Mouse (Mus musculus): ENCODE data around the gene Gapdhs. TPM values are rescaled to one million over a fixed set of nuclear protein-coding genes. Genes with fewer than 3 reads are reported as not detected.

The Gapdhs gene
- polyA plus RNA-seq, 1 experiment = not detected

DNA sequence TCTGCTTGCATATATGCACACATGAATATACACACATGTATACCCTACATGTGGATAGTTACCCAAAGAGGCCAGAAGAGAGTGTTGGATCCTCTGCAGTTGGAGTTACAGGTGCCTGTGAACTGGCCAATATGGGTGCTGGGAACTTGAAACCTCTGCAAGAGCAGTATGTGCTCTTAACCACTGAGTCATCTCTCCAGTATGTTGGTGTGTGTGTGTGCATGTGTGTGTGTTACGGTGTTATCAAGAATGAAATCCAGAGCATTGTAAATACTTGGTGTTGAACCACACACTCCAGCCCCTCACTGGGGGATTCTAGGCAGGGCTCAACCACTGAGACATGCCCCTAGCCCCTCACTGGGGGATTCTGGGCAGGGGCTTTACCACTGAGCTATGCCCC lies 36.0 kb downstream of the Gapdhs start:
- DNase-seq (ENCODE audit: low read depth) = no peak
- TF ChIP-seq CTCF (IDR thresholded peaks at IDR 0.05; ENCODE audit: borderline replicate concordance, extremely low read depth, insufficient read depth, insufficient read length) = no peak
- TF ChIP-seq POLR2A (IDR thresholded peaks at IDR 0.05; ENCODE audit: borderline replicate concordance, extremely low read depth, insufficient read depth, insufficient read length, poor library complexity, severe bottlenecking) = no peak

DNA sequence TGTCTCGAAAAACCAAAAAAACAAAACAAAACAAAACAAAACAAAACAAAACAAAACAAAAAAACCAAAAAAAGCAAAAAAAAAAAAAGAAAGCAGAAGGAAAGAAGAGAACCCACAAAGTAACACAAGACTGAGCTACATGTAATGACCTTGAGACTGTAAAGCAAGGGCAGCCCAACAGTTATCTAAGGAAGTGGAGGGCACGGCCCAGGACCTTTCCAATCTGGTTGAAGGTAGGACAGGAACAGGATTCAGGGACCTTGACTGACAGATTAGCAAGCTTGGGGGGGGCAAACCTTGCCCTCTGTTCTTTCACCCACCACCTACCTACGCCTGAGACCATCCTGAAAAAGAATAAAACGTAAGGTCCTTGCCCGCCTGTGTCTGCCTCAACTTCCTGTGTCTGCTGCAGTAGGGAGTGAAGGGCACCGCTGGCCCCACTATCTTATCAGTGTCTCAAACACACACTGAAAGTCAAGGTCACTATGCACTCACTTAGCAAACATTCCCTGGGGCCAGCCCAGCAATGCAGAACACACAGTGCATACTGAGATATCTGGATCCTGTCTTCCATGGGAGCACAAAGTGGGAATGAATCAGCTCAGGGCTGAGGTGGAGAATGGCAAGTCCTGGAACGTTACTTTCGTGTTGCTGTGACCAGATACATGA lies 37.1 kb downstream of the Gapdhs start:
- no peak for DNase-seq (ENCODE audit: low read depth)
- TF ChIP-seq CTCF (IDR thresholded peaks at IDR 0.05; ENCODE audit: borderline replicate concordance, extremely low read depth, insufficient read depth, insufficient read length) = no peak
- no peak for TF ChIP-seq POLR2A (IDR thresholded peaks at IDR 0.05; ENCODE audit: borderline replicate concordance, extremely low read depth, insufficient read depth, insufficient read length, poor library complexity, severe bottlenecking)

DNA sequence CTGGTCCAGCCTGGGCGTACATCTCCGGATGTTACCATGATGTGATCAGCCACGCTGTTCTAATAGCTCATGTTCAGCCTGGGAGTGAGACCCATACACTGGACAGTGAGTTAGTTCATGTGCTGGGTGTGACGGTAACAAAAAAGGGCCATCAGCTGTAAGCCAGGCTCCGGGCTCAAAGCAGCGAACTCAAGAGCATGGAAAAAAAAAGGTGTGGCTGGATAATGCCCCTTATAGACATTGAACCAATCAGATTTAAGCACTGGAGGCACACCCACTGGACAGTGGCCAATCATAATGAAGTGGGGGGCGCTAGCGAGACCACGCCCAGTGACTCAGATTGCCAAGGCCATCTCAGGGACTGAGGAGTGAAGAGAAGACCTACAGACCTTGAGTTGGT lies 44.9 kb downstream of the Gapdhs start, which contains the start of gene 2200002J24Rik:
Gene 2200002J24Rik, plus strand, starts transcription at position 338 of the 400 bp plus-strand sequence.
- TF ChIP-seq CTCF (IDR thresholded peaks at IDR 0.05; ENCODE audit: borderline replicate concordance, extremely low read depth, insufficient read depth, insufficient read length) = no peak
- no peak for TF ChIP-seq POLR2A (IDR thresholded peaks at IDR 0.05; ENCODE audit: borderline replicate concordance, extremely low read depth, insufficient read depth, insufficient read length, poor library complexity, severe bottlenecking)
- peak; percentile 14 for DNase-seq (ENCODE audit: low read depth)

DNA sequence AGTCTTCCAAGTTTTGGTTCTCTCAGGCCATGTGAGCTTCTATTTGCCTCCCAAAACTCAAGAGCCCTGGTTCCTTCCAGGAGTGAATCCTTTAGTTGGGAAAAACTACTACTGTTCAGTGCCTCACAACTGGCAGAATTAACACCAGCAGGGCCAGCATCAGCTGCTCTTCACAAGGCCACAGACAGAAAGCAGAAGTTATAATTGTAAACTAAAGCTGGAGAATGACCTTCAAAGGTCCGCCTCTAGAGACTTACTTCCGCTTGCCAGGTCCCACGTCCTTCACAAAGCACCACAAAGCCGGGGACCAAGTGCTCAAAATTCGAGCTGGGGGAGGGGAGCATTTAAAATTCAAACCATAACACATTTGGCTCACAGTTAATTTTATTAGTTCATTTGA lies 45.4 kb downstream of the Gapdhs start:
- DNase-seq (ENCODE audit: low read depth) = no peak
- TF ChIP-seq POLR2A (IDR thresholded peaks at IDR 0.05; ENCODE audit: borderline replicate concordance, extremely low read depth, insufficient read depth, insufficient read length, poor library complexity, severe bottlenecking) (no peak), CTCF (IDR thresholded peaks at IDR 0.05; ENCODE audit: borderline replicate concordance, extremely low read depth, insufficient read depth, insufficient read length) (no peak)

DNA sequence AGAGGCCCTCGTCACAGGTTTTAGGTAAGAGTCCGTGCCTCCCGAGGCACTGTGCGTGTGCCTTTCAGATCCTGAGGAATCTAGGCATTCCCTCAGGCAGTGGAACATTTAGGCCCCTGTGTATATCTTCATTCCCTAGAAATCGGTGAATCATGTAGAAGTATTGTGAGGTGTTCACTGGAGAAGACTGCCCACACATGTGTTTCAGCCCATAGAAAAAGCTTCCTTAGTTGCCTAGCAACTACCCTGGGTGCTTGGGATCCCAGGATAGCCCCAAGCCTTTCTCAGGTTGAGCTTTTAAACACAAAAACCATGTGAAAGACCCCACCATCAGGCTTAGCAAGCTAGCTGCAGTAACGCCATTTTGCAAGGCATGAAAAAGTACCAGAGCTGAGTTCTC lies 55.2 kb downstream of the Gapdhs start:
- no peak for DNase-seq (ENCODE audit: low read depth)

DNA sequence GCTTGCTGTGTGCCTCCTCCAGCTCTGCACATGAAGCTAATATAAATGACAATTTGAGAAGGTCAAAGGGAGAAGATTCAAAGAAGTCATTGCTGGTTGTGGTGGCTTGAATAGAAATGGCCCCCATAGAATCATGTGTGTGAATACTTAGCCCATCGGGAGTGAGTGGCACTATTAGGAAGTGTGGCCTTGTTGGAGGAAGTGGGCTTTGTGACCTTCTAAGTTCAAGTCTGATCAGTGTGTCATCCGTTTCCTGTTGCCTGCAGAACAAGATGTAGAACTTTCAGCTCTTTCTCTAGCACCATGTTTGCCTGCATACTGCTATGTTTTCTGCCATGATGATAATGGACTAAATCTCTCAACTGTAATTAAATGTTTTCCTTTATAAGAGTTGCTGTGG lies 60.1 kb downstream of the Gapdhs start:
- no peak for DNase-seq (ENCODE audit: low read depth)
- TF ChIP-seq CTCF (IDR thresholded peaks at IDR 0.05; ENCODE audit: borderline replicate concordance, extremely low read depth, insufficient read depth, insufficient read length) = no peak
- TF ChIP-seq POLR2A (IDR thresholded peaks at IDR 0.05; ENCODE audit: borderline replicate concordance, extremely low read depth, insufficient read depth, insufficient read length, poor library complexity, severe bottlenecking) = no peak

More for the DNA sequence above, 55.2 kb downstream of the Gapdhs start:
- no peak for TF ChIP-seq CTCF (IDR thresholded peaks at IDR 0.05; ENCODE audit: borderline replicate concordance, extremely low read depth, insufficient read depth, insufficient read length)
- TF ChIP-seq POLR2A (IDR thresholded peaks at IDR 0.05; ENCODE audit: borderline replicate concordance, extremely low read depth, insufficient read depth, insufficient read length, poor library complexity, severe bottlenecking) = no peak

DNA sequence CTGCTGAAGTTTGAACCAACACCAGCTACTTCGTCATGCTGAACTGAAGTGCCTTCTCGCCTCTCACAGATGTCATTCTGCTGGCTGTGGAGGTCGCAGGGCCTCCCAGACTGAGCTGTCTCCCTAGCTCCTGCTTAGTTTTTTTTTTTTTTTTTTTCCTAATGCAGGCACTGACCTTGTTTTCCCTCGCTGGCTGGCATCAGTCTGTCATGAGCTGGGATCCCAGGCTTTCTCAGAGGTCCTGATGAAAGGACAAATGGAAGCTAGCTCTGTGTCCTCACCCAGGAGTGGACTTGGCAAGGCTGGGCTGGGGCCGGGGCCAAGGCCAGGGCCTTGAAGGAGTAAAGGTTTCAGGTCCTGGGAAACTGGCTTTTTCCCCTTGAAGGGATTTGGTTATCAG lies 61.6 kb downstream of the Gapdhs start:
- DNase-seq (ENCODE audit: low read depth) = no peak
- TF ChIP-seq POLR2A (IDR thresholded peaks at IDR 0.05; ENCODE audit: borderline replicate concordance, extremely low read depth, insufficient read depth, insufficient read length, poor library complexity, severe bottlenecking) = no peak
- TF ChIP-seq CTCF (IDR thresholded peaks at IDR 0.05; ENCODE audit: borderline replicate concordance, extremely low read depth, insufficient read depth, insufficient read length) = no peak

Other genes starting within 250 kb of the Gapdhs start
- gene Arhgap33, start 208.6 kb downstream of the Gapdhs start, polyA plus RNA-seq (2012; rRNA removed) = 241 and 276 TPM in 2 replicates
- gene Hspb6, start 191.5 kb downstream of the Gapdhs start, polyA plus RNA-seq (2012; rRNA removed) = 8.4 and 8.7 TPM in 2 replicates
- 24.1 and 27.9 TPM in 2 replicates for gene Proser3, start 191.4 kb downstream of the Gapdhs start, polyA plus RNA-seq (2012; rRNA removed)
- gene Lin37, start 183.8 kb downstream of the Gapdhs start, polyA plus RNA-seq (2012; rRNA removed) = 45.1 and 53.9 TPM in 2 replicates
- gene U2af1l4, start 180.4 kb downstream of the Gapdhs start, polyA plus RNA-seq (2012; rRNA removed) = 69.3 and 95.4 TPM in 2 replicates
- gene Gm49396, start 180.3 kb downstream of the Gapdhs start, polyA plus RNA-seq (2012; rRNA removed) = 4.9 and 8.7 TPM in 2 replicates
- gene Psenen, start 180.1 kb downstream of the Gapdhs start, polyA plus RNA-seq (2012; rRNA removed) = 102 and 154 TPM in 2 replicates
- 6.5 and 8.7 TPM in 2 replicates for gene Igflr1, start 178.3 kb downstream of the Gapdhs start, polyA plus RNA-seq (2012; rRNA removed)
- gene Kmt2b, start 155.0 kb downstream of the Gapdhs start, polyA plus RNA-seq (2012; rRNA removed) = 69.7 and 72.2 TPM in 2 replicates
- 0.37 and 0.47 TPM in 2 replicates for gene Zbtb32, start 144.8 kb downstream of the Gapdhs start, polyA plus RNA-seq (2012; rRNA removed)
- gene Upk1a, start 130.8 kb downstream of the Gapdhs start, polyA plus RNA-seq (2012; rRNA removed) = 2.7 and 3.9 TPM in 2 replicates
- gene Cox6b1, start 117.5 kb downstream of the Gapdhs start, polyA plus RNA-seq (2012; rRNA removed) = 823 and 962 TPM in 2 replicates
- gene Etv2, start 107.8 kb downstream of the Gapdhs start, polyA plus RNA-seq (2012; rRNA removed) = not detected in 2 replicates
- gene Rbm42, start 93.4 kb downstream of the Gapdhs start, polyA plus RNA-seq (2012; rRNA removed) = 91.6 and 103 TPM in 2 replicates
- 21.9 and 36.6 TPM in 2 replicates for gene Haus5, start 78.7 kb downstream of the Gapdhs start, polyA plus RNA-seq (2012; rRNA removed)
- not detected in 2 replicates for gene Pmis2, start 72.1 kb downstream of the Gapdhs start, polyA plus RNA-seq (2012; rRNA removed)
- gene 2200002J24Rik, start 44.8 kb downstream of the Gapdhs start, polyA plus RNA-seq (2012; rRNA removed) = 0.32 TPM in 1 of 2 replicates, not detected in the other
- 1.7 and 2.4 TPM in 2 replicates for gene Atp4a, start 31.5 kb downstream of the Gapdhs start, polyA plus RNA-seq (2012; rRNA removed)
- 187 and 251 TPM in 2 replicates for gene Tmem147, start 14.1 kb downstream of the Gapdhs start, polyA plus RNA-seq (2012; rRNA removed)
- gene Sbsn, start 7.8 kb upstream of the Gapdhs start, polyA plus RNA-seq (2012; rRNA removed) = 5.1 and 8.8 TPM in 2 replicates
- gene Dmkn, start 20.1 kb upstream of the Gapdhs start, polyA plus RNA-seq (2012; rRNA removed) = 3.5 and 14.2 TPM in 2 replicates
- gene Krtdap, start 44.2 kb upstream of the Gapdhs start, polyA plus RNA-seq (2012; rRNA removed) = 5.6 and 30.7 TPM in 2 replicates
- gene Ffar2, start 80.1 kb upstream of the Gapdhs start, polyA plus RNA-seq (2012; rRNA removed) = 0.13 and 0.46 TPM in 2 replicates
- not detected in 2 replicates for gene Ffar3, start 112.5 kb upstream of the Gapdhs start, polyA plus RNA-seq (2012; rRNA removed)
- gene Ffar1, start 117.9 kb upstream of the Gapdhs start, polyA plus RNA-seq (2012; rRNA removed) = not detected in 2 replicates
- gene Cd22, start 136.7 kb upstream of the Gapdhs start, polyA plus RNA-seq (2012; rRNA removed) = 0.05 TPM in 1 of 2 replicates, not detected in the other
- gene Mag, start 171.2 kb upstream of the Gapdhs start, polyA plus RNA-seq (2012; rRNA removed) = 2.1 and 2.2 TPM in 2 replicates
- gene Hamp2, start 181.0 kb upstream of the Gapdhs start, polyA plus RNA-seq (2012; rRNA removed) = not detected in 2 replicates
- gene Hamp, start 200.4 kb upstream of the Gapdhs start, polyA plus RNA-seq (2012; rRNA removed) = not detected in 2 replicates
- gene Usf2, start 213.1 kb upstream of the Gapdhs start, polyA plus RNA-seq (2012; rRNA removed) = 165 and 170 TPM in 2 replicates
- 19.8 TPM in 2 replicates for gene Lsr, start 229.8 kb upstream of the Gapdhs start, polyA plus RNA-seq (2012; rRNA removed)
- gene Fam187b, start 230.1 kb upstream of the Gapdhs start, polyA plus RNA-seq (2012; rRNA removed) = 0.37 and 0.42 TPM in 2 replicates

Data from brain, embryonic 14.5 days (tissue).